Mouse (Mus musculus): ENCODE measurements around the gene Msi1. TPM values are rescaled to one million over a fixed set of nuclear protein-coding genes. Genes with fewer than 3 reads are reported as not detected.

Msi1 gene
- total and polyA plus RNA-seq, 3 experiments, result 3.5 to 5.7 TPM; not detected in 1

DNA sequence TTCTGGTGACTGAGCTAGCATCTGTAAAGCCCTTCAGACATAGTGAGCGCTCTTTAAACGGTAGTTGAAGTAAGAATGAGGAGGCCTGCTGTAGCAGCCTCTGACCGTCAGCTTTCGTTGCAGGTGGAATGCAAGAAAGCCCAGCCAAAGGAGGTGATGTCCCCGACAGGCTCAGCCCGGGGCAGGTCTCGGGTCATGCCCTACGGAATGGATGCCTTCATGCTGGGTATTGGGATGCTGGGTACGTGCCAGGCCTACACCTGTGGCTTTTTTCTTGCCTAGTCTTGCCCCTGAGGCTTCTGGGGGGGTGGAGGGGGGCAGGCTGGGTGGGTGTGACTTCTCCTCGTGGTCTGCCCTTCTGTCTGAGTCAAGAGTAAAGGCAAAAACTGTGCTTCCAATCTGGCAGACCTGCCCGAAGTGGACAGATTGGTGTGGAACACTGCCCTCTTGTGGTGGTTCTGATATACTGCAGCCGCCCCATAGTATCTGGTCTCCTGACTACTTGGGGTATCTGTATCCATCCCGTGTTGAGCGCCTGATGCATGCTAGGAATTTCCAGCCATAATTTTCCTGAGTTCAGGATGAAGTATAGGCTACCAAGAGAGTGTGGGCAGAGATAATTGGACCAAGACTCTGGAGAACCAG lies 11.9 kb downstream of the Msi1 start:
- no peak overlapping the region for H3K9ac ChIP-seq (ENCODE audit: control insufficient read depth, low read depth, low read length, poor library complexity, severe bottlenecking)
- no peaks in the 10 kb centered on the region for H3K9me3 ChIP-seq (replicated peaks; ENCODE audit: insufficient read depth, low read length)
- DNase-seq (ENCODE audit: low read depth, low spot score), result peak; percentile 77
- no peak overlapping the region for H3K4me3 ChIP-seq (ENCODE audit: control insufficient read depth in 1 of 2, insufficient read depth in 1 of 2, low read depth in 2 of 2, low read length in 2 of 2)
- H3K27me3 ChIP-seq (ENCODE audit: control insufficient read depth in 1 of 2, insufficient read depth in 2 of 2, low read length in 2 of 2), result no peaks in the 10 kb centered on the region
- H3K4me1 ChIP-seq (ENCODE audit: control insufficient read depth in 1 of 2, insufficient read depth in 2 of 2, low read length in 2 of 2), result no peaks in the 10 kb centered on the region
- H3K36me3 ChIP-seq (ENCODE audit: control insufficient read depth in 1 of 2, insufficient read depth in 2 of 2, low read length in 2 of 2), result no peaks in the 10 kb centered on the region
- no peak overlapping the region for H3K27ac ChIP-seq (ENCODE audit: control insufficient read depth, low read depth, low read length)
- TF ChIP-seq EP300 (IDR thresholded peaks at IDR 0.05; ENCODE audit: low read depth in 1 of 2, low read length in 2 of 2) (no peak), RCOR1 (IDR thresholded peaks at IDR 0.05; ENCODE audit: low read depth, low read length) (no peak), UBTF (IDR thresholded peaks at IDR 0.05; ENCODE audit: borderline replicate concordance, insufficient read depth, low read depth, low read length) (no peak), MAFK (IDR thresholded peaks at IDR 0.05; ENCODE audit: borderline replicate concordance, low read depth, low read length) (no peak), ZC3H11A (IDR thresholded peaks at IDR 0.05; ENCODE audit: low read depth, low read length) (peak; percentile 72), NELFE (IDR thresholded peaks at IDR 0.05; ENCODE audit: low read depth, low read length) (no peak), MEF2A (IDR thresholded peaks at IDR 0.05; ENCODE audit: extremely low read depth, insufficient replicate concordance, low read depth, low read length, poor library complexity, severe bottlenecking) (no peak), KAT2A (conservative IDR thresholded peaks at IDR 0.05; ENCODE audit: low read depth, low read length) (no peak), SMC3 (IDR thresholded peaks at IDR 0.05; ENCODE audit: low read depth, low read length) (peak; percentile 83), RAD21 (IDR thresholded peaks at IDR 0.05; ENCODE audit: low read depth, low read length) (peak; percentile 85), JUND (IDR thresholded peaks at IDR 0.05; ENCODE audit: low read depth, low read length) (no peak), SIN3A (IDR thresholded peaks at IDR 0.05; ENCODE audit: low read length) (0 out of 2 replicates have a peak, but pooled peaks have one; percentile 26), CTCF (IDR thresholded peaks at IDR 0.05 in 2 of 3, conservative IDR thresholded peaks at IDR 0.05 in 1 of 3; ENCODE audit: control insufficient read depth in 1 of 3, insufficient read depth in 1 of 3, low read depth in 2 of 3, low read length in 3 of 3, poor library complexity in 1 of 3, severe bottlenecking in 1 of 3) (peak; percentile 86 to 92 (median 91)), ZMIZ1 (IDR thresholded peaks at IDR 0.05; ENCODE audit: low read depth, low read length) (no peak), USF1 (IDR thresholded peaks at IDR 0.05; ENCODE audit: low read depth, low read length) (no peak), MYC (IDR thresholded peaks at IDR 0.05; ENCODE audit: low read depth, low read length) (no peak), GATA1 (IDR thresholded peaks at IDR 0.05; ENCODE audit: low read depth, low read length) (no peak), ELF1 (IDR thresholded peaks at IDR 0.05; ENCODE audit: low read depth, low read length) (no peak), USF2 (IDR thresholded peaks at IDR 0.05; ENCODE audit: borderline replicate concordance in 1 of 2, insufficient read depth in 1 of 2, low read depth in 1 of 2, low read length in 2 of 2) (no peak), HCFC1 (IDR thresholded peaks at IDR 0.05; ENCODE audit: low read depth, low read length) (no peak), POLR2AphosphoS2 (IDR thresholded peaks at IDR 0.05; ENCODE audit: low read length) (no peak), ETS1 (IDR thresholded peaks at IDR 0.05; ENCODE audit: low read depth, low read length) (no peak), MYB (IDR thresholded peaks at IDR 0.05; ENCODE audit: low read depth, low read length) (no peak)
- H3K79me2 ChIP-seq (ENCODE audit: control insufficient read depth, insufficient read depth, low read length, poor library complexity), result no peaks in the 10 kb centered on the region

All from MEL (cell line).